Mouse (Mus musculus): Measurements from ENCODE around the gene Hmgb1.

- TF ChIP-seq CTCF (IDR thresholded peaks at IDR 0.05; ENCODE audit: control insufficient read depth, insufficient read depth, low read length) (no peak), POLR2A (IDR thresholded peaks at IDR 0.05; ENCODE audit: borderline replicate concordance, control insufficient read depth, low read depth, low read length) (no peak)
Observed at GRCm38 (mm10) chr5:149028394-149028793, 155.9 kb downstream of the Hmgb1 start.

Data from bone marrow, adult 2 months (tissue).